Mouse (Mus musculus) midbrain, postnatal 0 days (tissue): ENCODE data around the gene Dennd5a. TPM values are rescaled to one million over a fixed set of nuclear protein-coding genes. Genes with fewer than 3 reads are reported as not detected.

ENCODE experiments used
- ATAC-seq: fragments of 200-750 bp; cut with Nextera tagmentation; 2 replicates; pipeline ENCODE4 v1.8.0; 2017; ENCODE audit warnings: moderate number of reproducible peaks, mild to moderate bottlenecking, moderate TSS enrichment, moderate library complexity; ENCODE audit not compliant: low FRiP score
- DNase-seq: peaks from one replicate; pipeline ENCODE4 v3.0.0-alpha.2; 2015; ENCODE audit warnings: low spot score
- H3K27ac ChIP-seq: fragments of 300-500 bp; sonication (generic); 2 replicates; pipeline ENCODE4 v1.5.1; 2014; ENCODE audit warnings: low read depth, mild to moderate bottlenecking, low read length, mixed read lengths
- H3K27me3 ChIP-seq: fragments of 300-500 bp; sonication (generic); 2 replicates; pipeline ENCODE4 v1.6.1; 2014; ENCODE audit warnings: low read length, control low read depth, mixed read lengths; ENCODE audit not compliant: insufficient read depth
- H3K36me3 ChIP-seq: fragments of 300-500 bp; sonication (generic); 2 replicates; pipeline ENCODE4 v1.6.1; 2014; ENCODE audit warnings: low read length, control low read depth, mixed read lengths; ENCODE audit not compliant: insufficient read depth
- H3K4me1 ChIP-seq: fragments of 300-500 bp; sonication (generic); 2 replicates; pipeline ENCODE4 v1.6.1; 2014; ENCODE audit warnings: mild to moderate bottlenecking, control low read depth, antibody characterized with exemption, low read length, mixed read lengths; ENCODE audit not compliant: insufficient read depth
- H3K4me2 ChIP-seq: fragments of 300-500 bp; sonication (generic); 2 replicates; pipeline ENCODE4 v1.6.1; 2014; ENCODE audit warnings: low read depth, mild to moderate bottlenecking, low read length, mixed read lengths; ENCODE audit not compliant: poor library complexity, severe bottlenecking
- H3K4me3 ChIP-seq: fragments of 300-500 bp; sonication (generic); 2 replicates; pipeline ENCODE4 v1.5.1; 2014; ENCODE audit warnings: low read depth, mild to moderate bottlenecking, low read length, moderate library complexity
- H3K9ac ChIP-seq: fragments of 300-500 bp; sonication (generic); replicated peaks from 2 replicates; pipeline ENCODE4 v1.6.1; 2014; ENCODE audit warnings: mild to moderate bottlenecking, low read length, moderate library complexity, mixed read lengths; ENCODE audit not compliant: poor library complexity, severe bottlenecking
- H3K9me3 ChIP-seq: fragments of 300-500 bp; sonication (generic); 2 replicates; pipeline ENCODE4 v1.6.1; 2016; ENCODE audit warnings: low read length, control low read depth
- CTCF ChIP-seq: IDR thresholded peaks from 2 replicates; pipeline ENCODE4 v1.5.1; 2016; ENCODE audit warnings: antibody characterized with exemption, mild to moderate bottlenecking
- WGBS: fragments of 180-500 bp; shearing (Covaris S2); extraction: QIAGEN DNeasy Blood & Tissue Kit; methylation state at CpG from one replicate; pipeline ENCODE4 v1.1.7; 2014; 5-methylcytosine and 5-hydroxymethylcytosine counted together
- polyA plus RNA-seq: library from polyadenylated mRNA; unstranded; fragments of >200 nt; fragmentation: Nextera tagmentation; extraction: Ambion mirVana; gene quantifications from 2 replicates; pipeline ENCODE4 v1.2.1, GENCODE M21; 2015
- total RNA-seq: library from RNA; depleted of rRNA; stranded (reverse); fragments of >200 nt; gene quantifications from 2 replicates; pipeline ENCODE4 v1.2.3, GENCODE M21; 2014

Dennd5a gene
- total and polyA plus RNA-seq, 2 experiments from 2014 or later: 28.7 to 185 TPM

- no peak for DNase-seq
- Histone ChIP-seq H3K27me3 (peaks cover 7% of the 10 kb centered on the region), H3K4me1 (no peaks in the 10 kb centered on the region), H3K36me3 (no peaks in the 10 kb centered on the region), H3K9ac (no peak overlapping the region), H3K27ac (no peak overlapping the region), H3K4me3 (no peak overlapping the region), H3K9me3 (no peaks in the 10 kb centered on the region), H3K4me2 (no peak overlapping the region)
- ATAC-seq: no peak
- 87% methylated on average over 7 of the region's 7 CpGs for WGBS
- no peak for TF ChIP-seq CTCF
Observed at GRCm38 (mm10) chr7:109860162-109860561, 100.1 kb downstream of the Dennd5a start.

- DNase-seq (no peak), ATAC-seq (no peak)
- Histone ChIP-seq H3K4me1 (no peaks in the 10 kb centered on the region), H3K4me2 (no peak overlapping the region), H3K27ac (no peak overlapping the region), H3K36me3 (no peaks in the 10 kb centered on the region), H3K9ac (no peak overlapping the region), H3K27me3 (peaks cover 4% of the 10 kb centered on the region), H3K9me3 (no peaks in the 10 kb centered on the region), H3K4me3 (no peak overlapping the region)
- no peak for TF ChIP-seq CTCF
- WGBS: 56% methylated on average over 6 of the region's 6 CpGs
Observed at GRCm38 (mm10) chr7:109859354-109859753, 100.9 kb downstream of the Dennd5a start.

GRCm38 (mm10) chr7:109852752-109853212, 107.5 kb downstream of the Dennd5a start:
- no peak for TF ChIP-seq CTCF
- H3K9me3 ChIP-seq: no peaks in the 10 kb centered on the region

GRCm38 (mm10) chr7:109852017-109852416, 108.3 kb downstream of the Dennd5a start:
- Histone ChIP-seq H3K4me3 (no peak overlapping the region), H3K9me3 (no peaks in the 10 kb centered on the region), H3K27me3 (no peaks in the 10 kb centered on the region), H3K27ac (no peak overlapping the region), H3K4me2 (no peak overlapping the region), H3K36me3 (no peaks in the 10 kb centered on the region), H3K9ac (no peak overlapping the region), H3K4me1 (peaks cover 2% of the 10 kb centered on the region; the same call in 1 of the 2 replicates)
- no peak for TF ChIP-seq CTCF
- DNase-seq (no peak), ATAC-seq (no peak)
- WGBS: 58% methylated on average over 7 of the region's 7 CpGs

More at GRCm38 (mm10) chr7:109852752-109853212, 107.5 kb downstream of the Dennd5a start:
- no peak overlapping the region for H3K4me3 ChIP-seq
- DNase-seq: no peak
- H3K9ac ChIP-seq: no peak overlapping the region
- H3K36me3 ChIP-seq: no peaks in the 10 kb centered on the region
- H3K4me1 ChIP-seq: peaks cover 2% of the 10 kb centered on the region; the same call in 1 of the 2 replicates
- no peak overlapping the region for H3K4me2 ChIP-seq
- H3K27me3 ChIP-seq: no peaks in the 10 kb centered on the region
- WGBS: 65% methylated on average over 7 of the region's 7 CpGs
- no peak for ATAC-seq
- H3K27ac ChIP-seq: no peak overlapping the region

GRCm38 (mm10) chr7:109850531-109850930, 109.7 kb downstream of the Dennd5a start:
- TF ChIP-seq CTCF: no peak
- H3K4me1 ChIP-seq: peaks cover 2% of the 10 kb centered on the region; the same call in 1 of the 2 replicates
- no peak overlapping the region for H3K9ac ChIP-seq
- no peaks in the 10 kb centered on the region for H3K9me3 ChIP-seq
- H3K4me3 ChIP-seq: no peak overlapping the region
- no peak overlapping the region for H3K27ac ChIP-seq
- ATAC-seq (no peak), DNase-seq (no peak)
- WGBS: 18% methylated on average over 3 of the region's 3 CpGs
- H3K27me3 ChIP-seq: no peaks in the 10 kb centered on the region
- H3K4me2 ChIP-seq: no peak overlapping the region
- H3K36me3 ChIP-seq: no peaks in the 10 kb centered on the region

- H3K36me3 ChIP-seq: no peaks in the 10 kb centered on the region
- no peaks in the 10 kb centered on the region for H3K27me3 ChIP-seq
- DNase-seq: no peak
- H3K4me3 ChIP-seq: no peak overlapping the region
- peaks cover 2% of the 10 kb centered on the region; the same call in 1 of the 2 replicates for H3K4me1 ChIP-seq
- no peak for TF ChIP-seq CTCF
- no peaks in the 10 kb centered on the region for H3K9me3 ChIP-seq
- no peak overlapping the region for H3K4me2 ChIP-seq
- ATAC-seq: no peak
- no peak overlapping the region for H3K27ac ChIP-seq
- H3K9ac ChIP-seq: no peak overlapping the region
- WGBS: 23% methylated on average over 8 of the region's 8 CpGs
Observed at GRCm38 (mm10) chr7:109849750-109850434, 110.4 kb downstream of the Dennd5a start.
